Mouse (Mus musculus) small intestine, adult 2 months (tissue): ENCODE measurements around the gene 1110017D15Rik.

ENCODE experiments used
- CTCF ChIP-seq: fragments of 200-500 bp; IDR thresholded peaks from 2 replicates; pipeline ENCODE4 v1.5.1; 2012; ENCODE audit warnings: low read depth, mild to moderate bottlenecking, control low read depth, inconsistent platforms, low read length, moderate library complexity, mixed read lengths; ENCODE audit not compliant: insufficient replicate concordance, insufficient read length; ENCODE audit errors: extremely low read depth
- POLR2A ChIP-seq: fragments of 200-500 bp; IDR thresholded peaks from 2 replicates; pipeline ENCODE4 v1.6.1; 2012; ENCODE audit warnings: low read depth, mild to moderate bottlenecking, control low read depth, inconsistent platforms, low read length, moderate library complexity

DNA sequence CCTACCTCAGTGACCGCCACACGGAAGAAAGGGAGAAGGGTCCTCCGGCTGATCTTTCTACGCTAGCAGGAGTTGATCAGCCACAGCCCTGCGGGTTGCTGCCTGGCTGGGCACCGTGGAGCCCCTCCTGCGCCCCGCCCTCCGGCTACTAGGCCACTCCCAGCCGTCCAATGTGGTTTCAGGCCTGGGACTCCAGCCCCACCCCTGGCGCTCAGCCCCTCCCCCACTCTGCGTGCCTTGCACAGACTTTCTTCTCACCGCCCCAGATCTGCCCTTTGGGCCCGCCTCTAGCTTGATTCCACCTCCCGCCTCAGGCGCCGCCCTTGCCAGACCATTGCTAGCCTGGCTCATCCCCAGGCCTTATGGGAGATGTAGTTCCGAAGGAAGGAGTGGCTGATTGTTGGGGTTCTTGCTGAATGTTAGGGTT is 14.1 kb downstream of the 1110017D15Rik start, which contains the start of gene AI464131:
- TF ChIP-seq CTCF: no peak
- no peak; the same call in 1 of the 2 replicates for TF ChIP-seq POLR2A
